Mouse (Mus musculus) thymus, adult 2 months (tissue): ENCODE data around the gene Rdh14.

Experiments used
- CTCF ChIP-seq: fragments of 200-500 bp; IDR thresholded peaks from 2 replicates; pipeline ENCODE4 v1.5.1; 2012; ENCODE audit warnings: mild to moderate bottlenecking, control low read depth, low read length, moderate library complexity, borderline replicate concordance; ENCODE audit not compliant: control insufficient read depth, poor library complexity, insufficient read depth; ENCODE audit errors: extremely low read depth
- POLR2A ChIP-seq: fragments of 200-500 bp; IDR thresholded peaks from 2 replicates; pipeline ENCODE4 v1.6.1; 2012; ENCODE audit warnings: mild to moderate bottlenecking, low read length, control low read depth, moderate library complexity; ENCODE audit not compliant: control insufficient read depth, poor library complexity, insufficient read depth; ENCODE audit errors: extremely low read depth

GRCm38 (mm10) chr12:10402421-10403115 is 12.0 kb downstream of the Rdh14 start:
- TF ChIP-seq POLR2A (no peak), CTCF (no peak)
